Mouse (Mus musculus): ENCODE results near the gene Sec23ip.

DNA sequence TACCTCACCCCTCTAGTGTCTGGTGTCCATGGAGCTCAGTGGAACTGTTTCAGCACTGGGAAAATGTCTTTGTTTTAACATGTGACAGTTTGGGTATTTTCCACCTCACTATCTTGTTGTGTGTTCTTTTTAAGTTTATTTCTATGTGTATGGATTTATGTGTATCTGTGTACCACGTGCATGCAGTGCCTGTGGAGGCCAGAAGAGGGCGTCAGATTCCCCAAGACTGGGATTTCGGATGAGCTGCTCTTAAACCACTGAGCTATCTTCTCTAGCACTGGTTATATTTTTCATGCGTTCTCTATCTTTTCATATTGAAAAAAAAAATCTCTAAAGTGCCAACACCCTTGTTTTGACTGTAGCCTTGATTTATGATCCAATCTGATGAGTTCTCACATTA is 88.5 kb downstream of the Sec23ip start:
- TF ChIP-seq CTCF (IDR thresholded peaks at IDR 0.05; ENCODE audit: insufficient read depth, low read depth, low read length) (no peak), POLR2A (IDR thresholded peaks at IDR 0.05; ENCODE audit: insufficient read depth, low read depth, low read length) (no peak)

Measured in olfactory bulb, adult 2 months (tissue).